Mouse (Mus musculus): ENCODE measurements around the gene Msi2.
A peak's percentile ranks its signal among the peaks of the same experiment; 100 is the strongest.

Gene Msi2

DNA sequence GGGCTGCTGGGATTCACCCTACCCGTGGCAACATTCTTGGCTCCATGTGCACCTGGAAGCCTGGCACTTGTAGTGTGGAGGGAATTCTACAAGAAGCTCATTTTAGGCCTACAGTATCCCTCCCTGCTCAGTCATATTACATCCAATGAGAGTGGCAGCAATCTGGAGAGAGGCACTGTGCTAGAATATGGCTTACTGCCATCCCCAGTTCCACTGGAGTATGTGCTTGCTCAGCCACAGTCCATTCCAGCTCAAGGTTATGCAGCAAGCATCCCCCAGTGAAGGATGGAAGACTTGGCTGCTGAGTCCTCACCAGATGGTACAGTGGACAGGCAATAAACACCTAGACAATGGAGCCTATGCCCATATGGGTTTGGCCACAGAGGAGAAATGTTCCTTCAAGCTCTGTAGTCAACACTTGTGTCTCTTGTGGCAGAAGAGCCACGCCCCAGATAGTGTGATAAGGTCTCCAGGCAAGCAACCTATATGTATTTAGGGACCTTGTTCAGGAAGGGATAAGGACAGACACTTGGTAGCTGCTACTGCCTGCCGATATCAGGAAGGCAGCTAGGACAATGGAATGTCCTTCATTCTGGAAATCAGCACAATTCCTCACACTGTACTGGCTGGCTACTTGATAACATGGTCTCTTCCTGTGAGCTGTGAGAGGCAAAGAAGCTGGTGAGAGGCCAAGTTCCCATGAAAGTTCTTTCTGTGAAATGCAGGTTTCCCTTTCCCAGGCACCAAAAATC lies 366.4 kb downstream of the Msi2 start:
- DNase-seq: no peak

DNA sequence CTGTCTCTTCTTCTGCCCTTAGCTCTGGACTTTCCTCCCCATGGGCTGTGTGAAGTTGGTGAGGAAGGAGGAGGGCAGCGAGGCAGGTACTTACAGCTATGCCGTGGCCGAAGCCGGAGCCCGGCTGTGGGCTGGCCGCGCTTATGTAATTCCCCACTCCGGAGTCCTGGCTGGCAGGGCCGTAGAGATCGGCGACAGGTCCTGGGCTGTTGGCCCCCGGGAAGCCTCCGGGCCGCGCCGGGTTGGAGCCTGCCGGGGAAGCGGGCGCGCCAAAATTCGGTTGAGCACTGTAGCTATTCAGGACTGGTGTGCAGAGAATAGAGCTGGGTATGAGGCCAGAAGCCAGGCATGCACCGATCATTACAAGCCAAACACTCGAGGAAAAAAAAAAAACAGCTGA lies 369.6 kb downstream of the Msi2 start:
- no peak for DNase-seq

DNA sequence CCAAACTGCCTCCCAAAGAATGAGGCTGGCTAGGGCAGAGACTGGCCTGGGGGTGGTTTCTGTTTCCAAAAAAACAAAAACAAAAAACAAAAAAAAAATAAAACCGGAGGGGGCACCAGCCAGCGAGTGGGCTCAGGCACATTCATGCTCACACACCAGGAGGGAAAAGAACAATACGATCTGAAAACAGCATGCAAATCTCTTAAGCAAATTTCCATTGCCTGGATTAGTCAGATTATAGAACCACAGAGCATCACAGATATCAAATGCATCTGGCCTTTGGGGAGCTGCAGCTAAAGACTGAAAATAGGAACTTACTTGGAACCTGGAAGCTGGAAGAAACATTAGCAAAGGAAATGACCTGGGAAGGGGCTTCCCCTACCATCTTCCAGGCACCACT lies 370.3 kb downstream of the Msi2 start:
- no peak for DNase-seq

GRCm38 (mm10) chr11:88346066-88346465 lies 372.2 kb downstream of the Msi2 start:
- DNase-seq: no peak

DNA sequence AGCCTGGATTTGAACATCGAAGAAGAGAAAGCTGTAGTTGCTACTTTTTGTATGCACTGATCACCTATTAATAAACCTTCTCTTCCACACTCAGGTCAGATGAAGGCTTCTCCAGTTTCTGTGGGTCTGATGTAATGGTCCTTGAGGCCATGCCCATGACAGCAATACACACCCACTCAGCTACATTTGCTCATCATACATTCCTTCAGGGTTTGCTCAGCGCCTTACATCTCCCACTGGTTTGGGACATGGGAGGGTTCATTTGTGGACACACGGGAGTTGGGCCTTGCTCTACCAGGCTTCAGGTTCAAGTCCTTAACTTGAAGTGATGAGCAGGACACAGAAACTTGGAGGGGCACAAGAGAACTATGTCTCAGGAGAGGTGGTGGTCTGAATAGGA lies 380.4 kb downstream of the Msi2 start:
- no peak for DNase-seq

DNA sequence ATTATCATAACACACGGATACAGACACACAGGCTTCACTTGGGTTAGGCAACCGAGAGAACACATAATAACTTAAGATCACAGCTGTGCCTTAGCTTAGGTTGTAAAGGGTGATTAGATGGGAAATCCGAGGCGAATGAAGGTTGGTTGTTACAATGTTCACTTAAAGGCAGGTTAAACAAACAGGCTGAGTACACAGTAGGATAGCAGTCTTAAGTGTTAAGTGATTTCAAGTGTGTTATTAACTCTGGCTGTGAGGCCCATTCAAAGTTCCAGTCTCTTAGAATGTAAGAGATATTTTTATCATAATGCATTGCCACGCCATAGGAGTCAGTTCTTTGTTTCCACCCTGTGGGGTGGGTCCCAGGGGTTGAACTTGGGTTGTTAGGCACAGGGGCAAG lies 383.4 kb downstream of the Msi2 start:
- no peak for DNase-seq

GRCm38 (mm10) chr11:88332309-88332934 lies 385.9 kb downstream of the Msi2 start:
- DNase-seq: no peak

GRCm38 (mm10) chr11:88331722-88332121 lies 386.6 kb downstream of the Msi2 start:
- no peak for DNase-seq

- DNase-seq: peak; percentile 68 to 80
These were observed 387.5 kb downstream of the Msi2 start for GRCm38 (mm10) chr11:88330799-88331198.

DNA sequence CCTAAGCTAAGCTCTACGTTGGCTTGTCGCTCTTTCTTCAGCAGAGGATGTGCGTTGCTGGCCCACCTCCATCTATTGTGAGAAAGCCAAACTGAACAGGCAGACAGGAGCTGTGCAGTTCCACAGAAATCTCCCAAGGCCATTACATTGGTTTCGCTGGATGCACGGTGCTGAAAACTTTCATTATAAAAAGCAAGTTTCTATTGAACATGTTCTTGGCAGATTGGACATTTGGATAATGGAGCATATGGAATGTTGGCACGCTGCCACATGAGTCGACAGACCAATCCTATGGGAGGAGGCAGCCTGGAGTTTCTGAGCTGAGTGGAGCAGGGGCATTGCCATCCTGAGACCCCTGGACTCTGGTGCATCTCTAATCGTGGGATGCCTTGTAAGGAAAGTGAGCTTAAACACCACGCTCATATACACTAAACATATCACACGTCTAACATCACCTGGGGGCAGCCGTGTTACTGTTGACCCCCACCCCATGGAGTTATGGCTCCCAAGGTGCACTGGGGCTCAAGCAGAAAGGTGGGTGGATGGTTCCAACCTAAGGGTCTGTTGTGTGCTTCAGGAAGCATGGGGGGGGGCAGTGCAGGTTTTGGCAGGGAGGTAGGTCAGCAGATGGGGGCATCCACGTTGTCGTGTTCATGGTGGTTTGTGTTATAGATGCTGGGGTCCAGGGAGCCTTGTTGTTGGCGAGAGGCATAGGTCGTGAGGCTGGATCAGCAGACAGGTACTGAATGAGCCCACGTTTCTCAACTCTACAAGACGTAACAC lies 389.3 kb downstream of the Msi2 start:
- no peak for DNase-seq

GRCm38 (mm10) chr11:88327016-88327415 lies 391.3 kb downstream of the Msi2 start:
- no peak for DNase-seq

DNA sequence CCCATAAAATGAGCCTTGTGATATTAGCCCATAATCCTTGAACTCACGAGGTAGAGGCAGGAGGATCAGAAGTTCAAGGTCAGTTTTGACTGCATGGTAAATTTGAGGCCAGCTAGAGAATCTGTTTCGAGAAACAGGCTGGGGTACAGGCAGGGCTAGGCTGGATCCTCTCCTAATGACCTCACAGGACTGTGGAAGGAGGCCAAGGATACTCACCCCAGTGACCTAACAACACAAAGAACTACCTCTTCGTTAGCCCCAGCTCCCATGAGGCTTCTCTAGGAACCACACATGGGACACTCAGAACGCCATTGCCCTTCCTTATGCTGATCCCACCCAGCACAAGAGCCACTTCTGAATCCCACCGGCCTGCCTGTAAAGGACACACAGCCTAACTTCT lies 399.5 kb downstream of the Msi2 start:
- DNase-seq: no peak

DNA sequence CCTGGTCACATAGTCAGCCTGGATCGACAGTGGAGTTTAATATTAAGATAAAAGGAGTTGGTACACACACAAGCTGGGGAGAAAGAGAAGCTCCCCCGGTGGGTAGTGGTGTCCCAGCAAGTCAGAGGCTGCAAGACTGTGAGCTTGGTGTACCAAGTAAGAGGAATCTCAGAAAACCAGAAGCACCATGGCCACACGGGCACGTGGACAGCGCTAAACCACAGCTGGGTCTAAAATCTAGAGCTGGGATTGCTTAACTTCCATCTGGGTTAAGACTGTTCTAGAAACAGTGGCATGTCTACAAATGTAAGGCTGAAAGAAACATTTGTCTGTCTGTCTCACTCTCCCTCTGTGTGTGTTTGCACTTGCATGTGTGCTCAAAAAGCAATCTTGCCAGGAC lies 402.9 kb downstream of the Msi2 start:
- DNase-seq: no peak

DNA sequence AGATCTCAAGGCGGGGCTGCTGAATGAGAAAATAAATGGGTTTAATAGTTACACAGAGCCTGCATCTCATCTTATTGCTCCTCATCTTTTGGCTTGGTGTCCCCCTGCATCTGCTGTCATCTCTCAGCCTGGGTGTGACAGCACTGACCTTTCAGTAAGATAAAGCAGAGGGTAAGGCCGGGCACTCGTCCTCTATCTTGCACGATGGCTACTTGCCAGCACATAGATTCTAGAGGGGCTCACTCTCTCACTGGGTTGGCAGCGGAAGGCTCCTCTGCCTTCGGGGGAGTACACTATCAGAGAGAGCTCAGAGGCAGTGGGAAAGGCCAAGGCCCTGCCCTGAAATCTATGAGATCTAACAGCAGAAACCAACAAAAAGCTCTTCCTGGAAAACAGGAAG lies 403.8 kb downstream of the Msi2 start:
- no peak for DNase-seq

GRCm38 (mm10) chr11:88313512-88313911 lies 404.8 kb downstream of the Msi2 start:
- peak; percentile 23 to 46 for DNase-seq

GRCm38 (mm10) chr11:88311606-88312005 lies 406.7 kb downstream of the Msi2 start:
- DNase-seq: no peak

DNA sequence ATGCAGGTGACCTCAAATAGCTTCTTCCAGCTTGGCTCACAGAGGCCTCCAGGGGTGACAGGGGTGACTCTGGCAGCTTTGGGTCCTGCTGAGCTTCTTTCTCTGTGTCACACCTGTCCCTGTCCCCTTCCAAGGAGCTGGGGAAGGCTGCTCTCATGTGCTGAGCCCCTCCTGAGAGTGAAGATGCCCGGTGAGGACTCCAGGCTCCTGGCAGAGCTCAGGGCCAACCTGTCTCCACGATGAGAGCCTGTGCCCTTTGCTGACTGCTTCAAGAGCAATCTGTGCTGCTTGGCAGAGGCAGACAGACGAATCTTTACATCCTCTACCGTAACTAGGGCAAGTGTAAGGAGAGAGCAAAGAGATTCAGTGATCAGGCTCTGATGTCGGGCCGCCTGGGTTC lies 407.5 kb downstream of the Msi2 start:
- no peak for DNase-seq

GRCm38 (mm10) chr11:88309059-88309700 lies 409.1 kb downstream of the Msi2 start:
- no peak for DNase-seq

DNA sequence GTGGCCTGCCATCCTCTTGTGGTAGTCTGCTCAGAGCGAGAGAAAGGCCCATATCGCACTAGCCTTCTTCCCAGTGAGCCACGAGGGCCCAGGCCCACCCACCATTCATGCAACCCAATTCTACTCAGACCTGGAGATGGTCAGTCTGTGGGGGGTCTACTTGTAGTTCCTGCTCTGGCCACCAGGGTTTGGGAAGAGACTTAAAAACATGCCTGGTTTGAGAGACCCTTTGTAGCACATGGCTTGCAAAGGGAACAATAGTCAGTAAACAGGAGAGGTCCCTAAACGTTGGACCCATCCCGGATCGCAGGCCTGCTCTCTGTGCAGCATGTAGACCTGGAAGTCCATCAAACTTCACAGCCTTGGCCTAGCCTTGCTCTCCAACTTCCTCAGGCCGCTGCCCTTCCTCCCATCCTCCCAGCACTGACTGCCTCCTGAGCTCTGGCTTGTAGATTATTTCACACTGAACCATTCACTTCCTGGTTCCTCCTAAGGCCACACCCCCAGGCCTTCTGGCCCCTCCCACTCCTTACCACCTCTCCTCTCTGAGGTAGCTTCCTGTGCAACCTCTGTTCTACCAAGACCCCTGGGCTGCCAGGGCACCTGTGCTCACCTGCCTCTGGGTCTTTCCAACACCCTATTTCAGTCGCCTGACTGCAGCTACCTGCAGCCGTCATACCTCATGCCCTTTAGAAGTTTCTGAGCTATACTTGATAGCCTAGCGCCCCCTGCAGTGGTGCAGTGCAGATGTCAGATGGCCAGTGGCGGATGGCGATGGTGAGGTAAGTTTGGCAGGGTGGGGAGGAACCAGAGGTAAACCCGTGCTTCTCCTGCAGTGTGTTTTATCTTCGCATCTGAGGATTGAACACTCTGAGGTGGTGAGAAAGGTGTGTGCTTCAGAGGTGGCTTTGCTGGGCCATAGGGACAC lies 410.4 kb downstream of the Msi2 start:
- no peak for DNase-seq

DNA sequence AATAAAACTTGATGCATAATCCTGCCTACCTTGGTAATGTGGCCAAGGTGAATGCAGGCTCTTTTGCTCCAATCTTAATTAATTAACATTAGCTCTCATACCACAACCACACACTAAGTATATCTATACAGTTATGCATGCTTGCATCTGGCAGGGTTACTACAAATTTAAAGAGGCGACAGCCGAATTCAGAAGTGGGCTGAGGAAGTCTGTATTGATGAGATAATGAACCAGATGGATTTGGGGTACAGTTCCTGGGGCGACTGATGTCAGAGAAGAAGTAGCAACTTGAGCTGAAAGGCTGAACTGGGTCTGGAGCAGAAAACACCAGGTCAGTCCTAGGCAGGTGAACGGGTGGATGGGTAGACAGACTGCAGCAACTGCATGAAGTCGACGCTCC lies 412.6 kb downstream of the Msi2 start:
- DNase-seq: no peak

GRCm38 (mm10) chr11:88301619-88302018 lies 416.7 kb downstream of the Msi2 start:
- DNase-seq: peak in 1 of 2 experiments; percentile 37

- no peak for DNase-seq
These were observed 419.0 kb downstream of the Msi2 start for GRCm38 (mm10) chr11:88299345-88299744.
